Mouse (Mus musculus): ENCODE measurements around the gene Eri2. TPM values are rescaled to one million over a fixed set of nuclear protein-coding genes. Genes with fewer than 3 reads are reported as not detected.

The Eri2 gene
- 1 to 10 TPM in 3 of 4 experiments, under 1 TPM in 1; 0.88 to 1.1 (median 1.1) TPM for total RNA-seq (2022)

DNA sequence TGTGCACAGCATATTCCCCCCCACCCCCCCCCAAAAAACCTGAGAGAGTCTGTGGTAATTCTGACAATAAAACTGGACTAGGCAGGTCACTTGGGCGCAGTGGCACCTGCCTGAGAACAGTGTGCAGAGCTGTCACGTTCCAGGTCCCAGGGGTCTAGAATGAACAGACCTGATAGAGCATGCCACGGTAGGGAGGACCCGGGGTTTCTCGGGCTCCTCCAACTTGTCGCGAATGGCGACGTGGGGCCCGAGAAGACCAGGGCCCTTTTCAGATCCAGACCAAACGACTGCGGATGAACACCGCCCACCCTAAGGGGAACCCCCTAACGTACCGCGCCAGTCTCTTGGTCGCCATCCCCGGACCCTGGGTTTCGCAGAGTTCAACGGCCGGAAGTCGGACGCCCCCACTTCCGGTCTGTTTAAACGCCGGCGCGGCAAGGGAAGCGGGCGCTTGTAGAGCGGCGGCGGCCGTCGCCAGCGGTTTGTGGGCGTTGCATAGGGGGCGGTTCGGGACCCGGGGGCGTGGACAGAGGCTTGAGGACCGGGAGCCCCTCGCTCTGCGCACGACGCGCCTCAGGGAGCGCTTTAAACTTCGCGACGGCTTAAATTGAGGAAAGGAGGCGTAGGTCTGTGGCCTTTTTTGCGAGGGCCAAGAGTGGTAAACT is at the start of gene Eri2, which contains the start of gene Rexo5:
Gene Eri2, minus strand, starts transcription at position 473 of the 665 bp plus-strand sequence.
Gene Rexo5, plus strand, starts transcription at position 421 of the 665 bp plus-strand sequence.
- peak; percentile 53 to 64 for DNase-seq (ENCODE audit: low spot score in 2 of 2)

DNA sequence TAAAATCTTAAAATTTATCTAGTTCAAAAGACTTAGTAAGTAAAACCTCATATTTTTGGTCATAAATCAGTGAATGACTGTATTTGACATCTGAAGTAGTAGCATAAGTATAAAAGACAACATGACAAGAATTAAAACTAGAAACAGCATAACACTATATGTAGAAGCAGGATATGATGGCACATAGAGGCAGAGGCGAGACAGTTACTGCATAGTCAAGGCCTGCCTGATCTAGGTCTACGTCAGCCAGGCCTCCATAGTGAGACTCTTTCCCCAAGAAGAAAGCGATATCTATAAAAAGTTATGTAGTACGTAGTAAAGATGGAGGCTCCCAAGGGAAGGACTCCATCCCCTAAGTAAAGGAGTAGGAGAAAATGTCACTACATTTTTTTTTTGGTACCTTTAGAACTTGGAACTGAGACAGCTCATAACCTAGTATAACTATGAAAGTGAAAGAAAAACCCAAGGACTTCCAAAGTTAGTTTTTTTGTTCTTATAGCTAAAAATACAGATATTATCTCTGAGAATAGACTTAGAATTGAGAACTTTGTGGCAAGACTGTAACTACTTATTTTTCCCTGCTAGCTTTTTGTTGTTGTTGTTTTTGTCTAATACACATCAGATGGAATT is 48.1 kb upstream of the Eri2 start:
- no peak for DNase-seq (ENCODE audit: low spot score in 2 of 2)

- no peak for DNase-seq (ENCODE audit: low spot score in 2 of 2)
These were observed 42.3 kb upstream of the Eri2 start for GRCm38 (mm10) chr7:119835996-119836777.

- no peak for DNase-seq (ENCODE audit: low spot score in 2 of 2)
These were observed 41.5 kb upstream of the Eri2 start for GRCm38 (mm10) chr7:119835371-119835770.

- DNase-seq (ENCODE audit: low spot score in 2 of 2) = no peak
These were observed 14.9 kb upstream of the Eri2 start for GRCm38 (mm10) chr7:119808723-119809122.

- DNase-seq (ENCODE audit: low spot score in 2 of 2) = no peak
These were observed 13.5 kb upstream of the Eri2 start for GRCm38 (mm10) chr7:119807396-119807795.

- no peak for DNase-seq (ENCODE audit: low spot score in 2 of 2)
These were observed 7.1 kb upstream of the Eri2 start for GRCm38 (mm10) chr7:119800991-119801390.

DNA sequence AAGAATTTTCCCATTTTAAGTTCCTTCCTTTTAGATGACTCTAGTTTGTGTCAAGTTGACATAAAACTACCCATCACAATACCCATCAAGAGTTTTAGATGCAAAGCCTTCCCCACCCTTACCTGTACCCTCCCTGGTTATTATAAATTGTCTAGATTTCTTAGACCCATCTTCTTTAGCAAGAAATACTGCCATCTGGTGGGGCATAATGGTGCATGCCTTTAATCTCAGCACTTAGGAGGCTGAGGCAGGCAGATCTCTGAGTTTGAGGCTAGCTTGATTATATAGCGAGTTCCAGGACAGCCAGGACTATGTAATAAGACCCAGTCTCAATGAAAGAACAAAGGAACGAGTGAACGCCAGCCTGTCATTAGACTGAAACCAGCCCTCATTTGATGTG is 6.6 kb upstream of the Eri2 start:
- no peak for DNase-seq (ENCODE audit: low spot score in 2 of 2)

GRCm38 (mm10) chr7:119795311-119795710 is 1.5 kb upstream of the Eri2 start:
- DNase-seq (ENCODE audit: low spot score in 2 of 2) = no peak

- peak in 1 of 2 experiments; percentile 3 for DNase-seq (ENCODE audit: low spot score in 2 of 2)
These were observed 387 bp upstream of the Eri2 start for GRCm38 (mm10) chr7:119794251-119794638.

DNA sequence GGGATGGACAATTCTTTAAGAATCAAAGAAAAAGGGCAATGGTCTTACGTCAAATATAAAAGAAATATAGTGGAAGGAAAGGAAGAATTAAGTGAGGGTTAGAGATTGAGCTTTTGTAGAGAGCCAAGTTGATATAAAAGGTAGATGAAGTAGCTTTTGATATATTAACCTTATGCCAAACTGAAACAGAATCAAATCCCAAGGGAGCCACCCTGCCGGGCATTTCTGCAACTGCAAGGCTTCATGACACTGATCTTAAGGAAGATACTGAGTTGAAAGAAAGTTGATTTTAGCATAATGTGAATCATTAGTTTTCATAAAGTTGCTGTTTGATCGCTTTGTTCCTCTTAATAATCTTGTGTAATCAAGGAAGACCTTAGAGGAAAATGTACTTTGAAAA is 4.8 kb downstream of the Eri2 start:
- DNase-seq (ENCODE audit: low spot score in 2 of 2) = no peak

- no peak for DNase-seq (ENCODE audit: low spot score in 2 of 2)
These were observed 8.9 kb downstream of the Eri2 start for GRCm38 (mm10) chr7:119784908-119785307.

DNA sequence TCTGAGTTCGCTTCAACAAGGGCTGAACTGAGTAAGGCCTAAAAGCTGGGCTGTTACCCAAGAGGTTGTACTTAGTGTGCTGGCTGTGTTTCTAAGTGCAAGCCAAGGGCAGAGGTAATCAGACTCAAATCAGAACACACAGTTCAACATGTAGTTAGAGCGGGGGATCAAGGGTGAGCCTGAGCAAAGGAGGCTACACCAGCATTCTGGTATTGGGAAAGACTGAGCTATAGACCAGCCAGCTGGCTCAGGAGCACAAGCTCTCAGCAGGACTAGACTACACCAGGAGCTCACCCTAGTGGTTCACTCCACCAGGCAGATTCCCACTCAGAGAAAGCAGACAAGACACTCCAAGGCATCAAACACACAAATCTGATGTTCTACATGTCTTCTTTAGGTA is 10.4 kb downstream of the Eri2 start:
- peak in 1 of 2 experiments; percentile 3 for DNase-seq (ENCODE audit: low spot score in 2 of 2)

GRCm38 (mm10) chr7:119769895-119770294 is 24.0 kb downstream of the Eri2 start:
- no peak for DNase-seq (ENCODE audit: low spot score in 2 of 2)

DNA sequence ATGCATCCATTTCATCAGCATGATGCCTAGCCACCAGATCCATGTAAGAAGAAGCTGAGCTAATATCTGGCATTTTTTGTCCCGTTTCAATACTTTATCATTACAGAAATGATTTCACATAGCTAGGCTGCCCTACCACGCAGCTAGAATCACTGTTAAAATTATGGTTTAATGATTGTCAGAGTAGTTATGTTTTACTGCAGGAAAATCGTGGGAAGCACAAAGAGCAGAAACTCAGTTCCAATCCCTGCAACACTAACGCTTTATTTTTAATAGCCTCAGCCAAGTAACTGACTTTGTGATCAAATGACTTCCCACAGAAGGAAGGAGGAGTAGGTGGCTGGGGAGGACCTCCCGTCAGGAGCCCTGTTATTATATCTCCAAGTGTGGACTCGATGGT is 26.9 kb downstream of the Eri2 start:
- DNase-seq (ENCODE audit: low spot score in 2 of 2) = no peak

- DNase-seq (ENCODE audit: low spot score in 2 of 2) = no peak
These were observed 29.5 kb downstream of the Eri2 start for GRCm38 (mm10) chr7:119764377-119764776.

- no peak for DNase-seq (ENCODE audit: low spot score in 2 of 2)
These were observed 31.6 kb downstream of the Eri2 start for GRCm38 (mm10) chr7:119762166-119762697.

DNA sequence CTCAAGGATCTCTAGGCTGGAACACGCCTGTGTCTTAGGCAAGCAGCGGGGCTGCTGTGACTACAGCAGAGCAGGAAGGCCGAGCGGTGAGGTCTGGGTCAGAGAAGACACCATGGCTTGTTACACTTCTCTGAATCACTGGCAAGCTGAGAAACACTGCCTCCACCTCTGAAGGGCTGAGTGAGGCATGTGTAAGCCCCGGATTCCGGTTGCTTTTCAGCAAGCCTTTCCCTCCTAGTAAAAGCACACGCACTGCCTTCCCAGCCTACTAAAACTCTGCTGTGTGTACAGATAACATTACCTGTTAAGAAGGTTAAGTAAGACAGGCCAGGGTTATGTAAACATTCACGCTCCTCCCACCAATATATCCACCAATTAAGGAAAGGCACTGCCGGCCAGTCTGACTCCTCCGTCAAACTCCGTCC is 33.3 kb downstream of the Eri2 start, which contains the start of gene Acsm3:
Gene Acsm3, plus strand, starts transcription at position 397 of the 425 bp plus-strand sequence.
- no peak for DNase-seq (ENCODE audit: low spot score in 2 of 2)

DNA sequence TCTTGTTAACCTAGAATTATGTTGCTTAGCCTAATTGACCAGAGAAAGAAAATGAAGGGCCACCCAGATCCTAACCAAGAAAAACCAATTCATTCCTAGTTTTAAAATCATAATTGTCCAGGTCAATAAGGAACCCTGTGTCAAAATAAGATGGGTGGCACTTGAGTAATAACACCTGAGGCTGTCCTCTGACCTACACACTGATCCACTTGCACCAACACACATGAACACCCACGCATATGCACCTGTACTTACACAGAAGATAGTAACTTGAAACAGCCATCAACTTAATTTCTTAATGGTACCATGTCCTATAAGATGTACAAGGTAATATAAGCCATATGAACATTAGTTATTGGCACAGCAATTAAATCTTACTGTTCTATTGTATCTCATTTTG is 40.2 kb downstream of the Eri2 start:
- no peak for DNase-seq (ENCODE audit: low spot score in 2 of 2)

DNA sequence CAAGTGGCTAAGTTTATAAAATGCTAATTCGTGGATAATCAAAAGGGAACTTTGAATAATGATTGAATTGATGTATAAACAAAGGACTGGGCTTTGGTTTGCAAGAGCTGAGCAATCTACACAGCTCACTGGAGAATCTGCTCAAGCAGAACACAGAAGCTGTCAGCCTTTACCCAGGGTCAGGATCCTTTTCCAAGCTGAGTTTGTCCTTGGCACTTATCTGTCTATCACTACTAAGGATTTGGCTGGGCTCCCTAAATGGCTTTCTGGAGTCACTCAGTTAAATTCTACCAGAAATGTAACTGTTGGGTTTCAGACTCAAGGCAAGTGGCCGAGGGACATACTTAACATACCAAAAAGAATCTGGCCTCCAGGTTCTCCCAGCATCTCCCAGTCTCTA is 43.9 kb downstream of the Eri2 start:
- no peak for DNase-seq (ENCODE audit: low spot score in 2 of 2)

- DNase-seq (ENCODE audit: low spot score in 2 of 2) = no peak
These were observed 45.1 kb downstream of the Eri2 start for GRCm38 (mm10) chr7:119748761-119749160.

GRCm38 (mm10) chr7:119745869-119746268 is 48.0 kb downstream of the Eri2 start:
- no peak for DNase-seq (ENCODE audit: low spot score in 2 of 2)
